Mouse (Mus musculus) stomach, postnatal 0 days (tissue): ENCODE data around the gene 6030468B19Rik.

Experiments
- CTCF ChIP-seq: IDR thresholded peaks from 2 replicates; pipeline ENCODE4 v1.5.1; 2016; ENCODE audit warnings: antibody characterized with exemption, low read depth, mild to moderate bottlenecking, moderate library complexity
- EP300 ChIP-seq: optimal IDR thresholded peaks from 2 replicates; pipeline ENCODE3; 2016; ENCODE audit warnings: antibody characterized with exemption

DNA sequence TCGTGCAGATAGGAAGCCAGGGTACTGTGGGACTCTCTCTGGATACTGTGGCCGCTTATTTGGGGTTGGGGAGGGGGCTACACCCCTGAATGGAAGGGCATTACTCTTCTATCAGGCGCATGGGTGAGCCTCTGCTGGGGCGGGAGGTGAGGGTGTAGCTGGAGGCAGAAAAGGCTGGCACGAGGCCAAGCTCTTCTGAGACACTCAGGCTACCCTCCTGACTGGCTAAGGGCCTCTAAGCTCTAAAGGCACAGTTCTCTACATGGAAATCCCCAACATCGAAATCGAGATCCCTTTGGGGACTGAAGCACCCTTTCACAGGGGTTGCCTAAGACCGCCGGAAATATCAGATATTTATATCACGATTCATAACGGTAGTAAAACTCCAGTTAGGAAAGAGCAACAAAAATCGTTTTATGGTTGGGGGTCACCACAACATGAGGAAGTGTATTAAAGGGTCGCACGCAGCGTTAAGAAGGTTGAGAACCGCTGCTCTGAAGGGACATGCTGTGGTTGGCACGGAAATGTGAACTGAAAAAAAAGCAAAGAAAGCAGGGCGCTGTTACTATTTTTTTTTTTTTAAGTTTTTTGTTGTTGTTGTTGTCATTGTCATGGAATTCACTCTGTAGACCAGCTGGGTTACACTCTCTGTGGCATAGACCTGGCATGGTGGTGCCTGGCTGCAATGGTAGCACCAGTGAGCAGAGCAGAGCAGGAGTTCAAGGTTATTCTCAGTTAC lies 30.9 kb downstream of the 6030468B19Rik start:
- TF ChIP-seq CTCF (no peak), EP300 (no peak)
